Mouse (Mus musculus): ENCODE data around the gene Mybpc2. TPM values are rescaled to one million over a fixed set of nuclear protein-coding genes. Genes with fewer than 3 reads are reported as not detected.

The Mybpc2 gene
- polyA plus RNA-seq, 1 experiment from 2014 or later = 0.05 TPM

DNA sequence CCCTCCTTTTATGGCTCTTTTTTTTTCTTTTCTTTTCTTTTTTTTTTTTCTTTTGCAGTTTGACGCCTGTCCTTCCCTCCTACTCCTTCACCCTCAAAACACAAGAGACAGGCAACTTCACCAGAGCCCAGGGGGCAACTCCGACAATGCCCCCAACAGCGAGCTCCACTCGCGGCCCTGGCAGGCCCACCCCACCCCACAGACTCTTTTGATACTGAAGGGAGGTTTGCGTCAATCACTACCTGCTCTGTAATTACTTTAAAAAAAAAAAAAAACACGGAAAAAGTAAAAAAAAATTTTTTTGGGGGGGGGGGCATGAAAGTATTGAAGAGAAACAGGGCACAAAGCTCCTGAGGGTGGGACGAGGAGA, 61.4 kb downstream of the Mybpc2 start:
- DNase-seq (ENCODE audit: low spot score) = no peak
- no peak overlapping the region for H3K27ac ChIP-seq
- WGBS = 53% methylated on average over 8 of the region's 8 CpGs

DNA sequence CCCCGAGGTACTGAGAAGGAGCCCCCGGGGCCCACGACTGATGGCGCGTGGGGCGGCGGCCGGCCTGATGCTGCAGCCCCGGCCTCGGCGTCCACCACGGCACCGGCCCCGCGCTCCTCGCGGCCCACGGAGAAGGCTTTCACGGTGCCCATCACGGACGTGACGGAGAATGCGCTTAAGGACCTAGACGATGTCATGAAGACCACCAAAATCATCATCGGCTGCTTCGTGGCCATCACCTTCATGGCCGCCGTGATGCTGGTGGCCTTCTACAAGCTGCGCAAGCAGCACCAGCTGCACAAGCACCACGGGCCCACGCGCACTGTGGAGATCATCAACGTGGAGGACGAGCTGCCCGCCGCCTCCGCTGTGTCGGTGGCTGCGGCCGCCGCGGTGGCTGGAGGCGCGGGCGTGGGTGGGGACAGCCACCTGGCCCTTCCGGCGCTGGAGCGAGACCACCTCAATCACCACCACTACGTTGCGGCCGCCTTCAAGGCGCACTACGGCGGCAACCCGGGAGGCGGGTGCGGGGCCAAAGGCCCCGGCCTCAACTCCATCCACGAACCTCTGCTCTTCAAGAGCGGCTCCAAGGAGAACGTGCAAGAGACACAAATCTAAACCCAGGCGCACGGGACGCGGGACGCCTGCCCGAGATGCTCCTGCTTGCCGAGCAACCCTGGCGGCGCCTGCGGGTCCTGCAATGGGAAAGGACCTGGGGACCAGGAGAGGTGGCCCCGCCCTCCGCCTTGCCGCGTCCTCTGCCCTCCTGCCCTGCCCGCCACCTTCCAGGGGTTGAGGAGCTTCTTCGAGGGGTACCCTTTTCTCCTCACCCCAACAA, 62.0 kb downstream of the Mybpc2 start:
- no peak overlapping the region for H3K27ac ChIP-seq
- 27% methylated on average over 74 of the region's 77 CpGs for WGBS
- H3K4me3 ChIP-seq (replicated peaks; ENCODE audit: low read length) = no peak overlapping the region
- no peaks in the 10 kb centered on the region for H3K27me3 ChIP-seq (ENCODE audit: control insufficient read depth, insufficient read depth, low read length)
- no peak for DNase-seq (ENCODE audit: low spot score)
- ATAC-seq (ENCODE audit: low FRiP score) = no peak
- peaks cover 67% of the 10 kb centered on the region for H3K36me3 ChIP-seq (replicated peaks; ENCODE audit: control insufficient read depth, insufficient read depth)
- peaks cover 23% of the 10 kb centered on the region for H3K4me1 ChIP-seq (replicated peaks; ENCODE audit: control insufficient read depth, insufficient read depth, low read length)
- H3K4me2 ChIP-seq (replicated peaks) = no peak overlapping the region
- H3K9me3 ChIP-seq (ENCODE audit: control insufficient read depth, low read length) = no peaks in the 10 kb centered on the region
- H3K9ac ChIP-seq = no peak overlapping the region

More for the DNA sequence above, 61.4 kb downstream of the Mybpc2 start:
- no peak for ATAC-seq (ENCODE audit: low FRiP score)
- no peak overlapping the region for H3K4me3 ChIP-seq (replicated peaks; ENCODE audit: low read length)
- no peak overlapping the region for H3K9ac ChIP-seq
- peaks cover 61% of the 10 kb centered on the region for H3K36me3 ChIP-seq (replicated peaks; ENCODE audit: control insufficient read depth, insufficient read depth)
- no peaks in the 10 kb centered on the region for H3K27me3 ChIP-seq (ENCODE audit: control insufficient read depth, insufficient read depth, low read length)
- no peaks in the 10 kb centered on the region for H3K9me3 ChIP-seq (ENCODE audit: control insufficient read depth, low read length)
- H3K4me1 ChIP-seq (replicated peaks; ENCODE audit: control insufficient read depth, insufficient read depth, low read length) = peaks cover 23% of the 10 kb centered on the region
- H3K4me2 ChIP-seq (replicated peaks) = no peak overlapping the region

DNA sequence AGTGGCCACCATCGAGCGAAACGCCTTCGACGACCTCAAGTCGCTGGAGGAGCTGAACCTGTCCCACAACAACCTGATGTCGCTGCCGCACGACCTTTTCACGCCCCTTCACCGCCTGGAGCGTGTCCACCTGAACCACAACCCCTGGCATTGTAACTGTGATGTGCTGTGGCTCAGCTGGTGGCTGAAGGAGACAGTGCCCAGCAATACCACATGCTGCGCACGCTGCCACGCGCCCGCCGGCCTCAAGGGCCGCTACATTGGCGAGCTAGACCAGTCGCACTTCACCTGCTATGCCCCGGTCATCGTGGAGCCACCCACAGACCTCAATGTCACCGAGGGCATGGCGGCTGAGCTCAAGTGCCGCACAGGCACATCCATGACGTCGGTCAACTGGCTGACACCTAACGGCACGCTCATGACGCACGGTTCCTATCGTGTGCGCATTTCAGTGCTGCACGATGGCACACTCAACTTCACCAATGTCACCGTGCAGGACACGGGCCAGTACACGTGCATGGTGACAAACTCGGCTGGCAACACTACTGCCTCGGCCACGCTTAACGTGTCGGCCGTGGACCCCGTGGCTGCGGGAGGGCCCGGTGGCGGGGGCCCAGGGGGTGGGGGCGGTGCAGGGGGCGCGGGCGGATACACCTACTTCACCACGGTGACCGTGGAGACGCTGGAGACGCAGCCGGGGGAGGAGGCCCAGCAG, 62.8 kb downstream of the Mybpc2 start:
- DNase-seq (ENCODE audit: low spot score) (no peak), ATAC-seq (ENCODE audit: low FRiP score) (no peak)
- 69% methylated on average over 57 of the region's 57 CpGs for WGBS
- Histone ChIP-seq H3K4me1 (replicated peaks; ENCODE audit: control insufficient read depth, insufficient read depth, low read length) (peaks cover 23% of the 10 kb centered on the region), H3K27ac (no peak overlapping the region), H3K4me3 (replicated peaks; ENCODE audit: low read length) (no peak overlapping the region), H3K36me3 (replicated peaks; ENCODE audit: control insufficient read depth, insufficient read depth) (peaks cover 74% of the 10 kb centered on the region), H3K9ac (no peak overlapping the region), H3K9me3 (ENCODE audit: control insufficient read depth, low read length) (no peaks in the 10 kb centered on the region), H3K4me2 (replicated peaks) (no peak overlapping the region), H3K27me3 (ENCODE audit: control insufficient read depth, insufficient read depth, low read length) (no peaks in the 10 kb centered on the region)

DNA sequence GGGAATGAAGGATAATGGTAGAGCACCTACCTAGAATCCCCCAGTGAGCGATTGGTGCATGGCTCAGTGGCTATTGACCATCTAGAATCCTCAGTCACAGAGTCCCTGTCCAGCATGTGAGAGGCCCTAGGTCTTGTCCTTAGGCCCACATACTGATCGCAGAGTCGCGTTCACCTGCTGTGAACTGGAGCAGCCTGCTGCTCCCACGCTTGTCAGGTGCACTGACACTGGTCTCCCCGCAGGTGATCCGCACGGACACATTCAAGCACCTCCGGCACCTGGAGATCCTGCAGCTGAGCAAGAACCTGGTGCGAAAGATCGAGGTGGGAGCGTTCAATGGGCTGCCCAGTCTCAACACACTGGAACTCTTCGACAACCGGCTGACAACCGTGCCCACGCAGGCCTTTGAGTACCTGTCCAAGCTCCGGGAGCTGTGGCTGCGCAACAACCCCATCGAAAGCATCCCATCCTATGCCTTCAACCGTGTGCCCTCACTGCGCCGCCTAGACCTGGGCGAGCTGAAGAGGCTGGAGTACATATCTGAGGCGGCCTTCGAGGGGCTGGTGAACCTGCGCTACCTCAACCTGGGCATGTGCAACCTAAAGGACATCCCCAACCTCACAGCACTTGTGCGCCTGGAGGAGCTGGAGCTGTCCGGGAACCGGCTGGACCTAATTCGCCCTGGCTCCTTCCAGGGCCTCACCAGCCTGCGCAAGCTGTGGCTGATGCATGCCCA, 63.5 kb downstream of the Mybpc2 start:
- Histone ChIP-seq H3K27me3 (ENCODE audit: control insufficient read depth, insufficient read depth, low read length) (no peaks in the 10 kb centered on the region), H3K9ac (no peak overlapping the region), H3K36me3 (replicated peaks; ENCODE audit: control insufficient read depth, insufficient read depth) (peaks cover 78% of the 10 kb centered on the region), H3K4me2 (replicated peaks) (no peak overlapping the region), H3K9me3 (ENCODE audit: control insufficient read depth, low read length) (no peaks in the 10 kb centered on the region), H3K4me1 (replicated peaks; ENCODE audit: control insufficient read depth, insufficient read depth, low read length) (peaks cover 23% of the 10 kb centered on the region), H3K27ac (no peak overlapping the region), H3K4me3 (replicated peaks; ENCODE audit: low read length) (no peak overlapping the region)
- DNase-seq (ENCODE audit: low spot score) (no peak), ATAC-seq (ENCODE audit: low FRiP score) (no peak)
- 84% methylated on average over 31 of the region's 31 CpGs for WGBS

DNA sequence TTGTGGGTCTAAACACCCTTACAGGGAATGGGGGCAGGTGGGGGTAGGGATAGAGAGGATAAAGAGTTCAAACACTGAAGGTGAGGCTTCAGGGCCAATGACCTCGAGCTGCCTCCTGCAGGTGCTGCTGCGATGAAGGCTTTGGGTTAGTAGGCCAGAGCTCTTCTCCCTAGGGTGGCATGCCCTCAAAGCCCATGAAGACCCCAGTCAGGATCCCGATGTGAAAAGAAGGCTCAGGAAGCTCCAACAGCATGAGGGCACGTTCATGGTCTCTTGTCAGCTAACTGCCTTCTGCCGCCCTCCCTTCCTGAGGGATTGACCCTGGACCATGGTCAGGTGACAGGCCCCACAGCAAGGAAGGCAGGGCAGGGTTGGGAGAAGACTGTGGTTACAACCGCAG, 64.4 kb downstream of the Mybpc2 start:
- Histone ChIP-seq H3K27me3 (ENCODE audit: control insufficient read depth, insufficient read depth, low read length) (no peaks in the 10 kb centered on the region), H3K4me1 (replicated peaks; ENCODE audit: control insufficient read depth, insufficient read depth, low read length) (peaks cover 19% of the 10 kb centered on the region), H3K4me2 (replicated peaks) (no peak overlapping the region), H3K9ac (no peak overlapping the region), H3K9me3 (ENCODE audit: control insufficient read depth, low read length) (no peaks in the 10 kb centered on the region), H3K36me3 (replicated peaks; ENCODE audit: control insufficient read depth, insufficient read depth) (peaks cover 86% of the 10 kb centered on the region), H3K4me3 (replicated peaks; ENCODE audit: low read length) (no peak overlapping the region), H3K27ac (no peak overlapping the region)
- ATAC-seq (ENCODE audit: low FRiP score) (no peak), DNase-seq (ENCODE audit: low spot score) (no peak)
- 76% methylated on average over 6 of the region's 6 CpGs for WGBS

DNA sequence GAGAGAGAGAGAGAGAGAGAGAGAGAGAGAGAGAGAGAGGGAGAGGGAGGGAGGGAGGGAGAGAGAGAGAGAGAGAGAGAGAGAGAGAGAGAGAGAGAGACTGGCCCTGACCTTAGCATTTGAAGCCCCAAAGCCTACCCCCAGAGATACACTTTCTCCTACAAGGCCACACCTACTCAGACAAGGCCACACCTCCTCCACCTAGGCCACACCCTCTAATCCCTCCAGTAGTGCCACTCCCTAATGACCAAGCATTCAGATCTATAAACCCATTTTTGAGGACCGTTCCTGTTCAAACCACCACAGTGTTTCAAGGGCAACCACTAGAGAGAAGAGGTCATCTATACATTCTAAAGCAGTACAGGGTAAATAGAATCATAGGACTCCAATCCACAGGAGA, 68.2 kb downstream of the Mybpc2 start:
- Histone ChIP-seq H3K4me3 (replicated peaks; ENCODE audit: low read length) (no peak overlapping the region), H3K9ac (no peak overlapping the region), H3K4me2 (replicated peaks) (no peak overlapping the region), H3K9me3 (ENCODE audit: control insufficient read depth, low read length) (no peaks in the 10 kb centered on the region), H3K4me1 (replicated peaks; ENCODE audit: control insufficient read depth, insufficient read depth, low read length) (peaks cover 18% of the 10 kb centered on the region), H3K27me3 (ENCODE audit: control insufficient read depth, insufficient read depth, low read length) (no peaks in the 10 kb centered on the region), H3K27ac (no peak overlapping the region), H3K36me3 (replicated peaks; ENCODE audit: control insufficient read depth, insufficient read depth) (peaks cover 81% of the 10 kb centered on the region)
- DNase-seq (ENCODE audit: low spot score) (no peak), ATAC-seq (ENCODE audit: low FRiP score) (no peak)
- 85% methylated on average over 1 of the region's 1 CpGs for WGBS

DNA sequence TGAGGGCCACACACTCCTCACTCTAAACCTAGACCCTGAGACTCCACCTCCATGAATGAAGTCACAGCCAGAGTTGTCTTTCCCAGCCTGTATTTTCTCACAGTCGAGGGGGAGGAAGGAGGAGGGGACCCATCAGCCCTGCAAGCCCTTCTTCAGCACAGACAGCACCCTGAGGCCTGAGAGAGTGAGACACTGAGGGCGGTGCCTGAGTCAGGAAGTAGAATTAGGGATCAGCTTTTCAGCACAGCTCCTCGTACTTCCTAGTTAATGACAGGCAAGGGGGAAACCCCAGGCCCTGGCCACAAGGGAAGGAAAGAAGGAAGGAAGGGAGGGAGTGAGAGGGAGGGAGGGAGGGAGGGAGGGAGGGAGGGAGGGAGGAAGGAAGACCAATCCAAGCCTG, 71.2 kb downstream of the Mybpc2 start:
- H3K9ac ChIP-seq = no peak overlapping the region
- no peaks in the 10 kb centered on the region for H3K27me3 ChIP-seq (ENCODE audit: control insufficient read depth, insufficient read depth, low read length)
- H3K27ac ChIP-seq = no peak overlapping the region
- H3K4me2 ChIP-seq (replicated peaks) = no peak overlapping the region
- DNase-seq (ENCODE audit: low spot score) = no peak
- H3K4me1 ChIP-seq (replicated peaks; ENCODE audit: control insufficient read depth, insufficient read depth, low read length) = peaks cover 24% of the 10 kb centered on the region
- H3K4me3 ChIP-seq (replicated peaks; ENCODE audit: low read length) = no peak overlapping the region
- 22% methylated on average over 3 of the region's 3 CpGs for WGBS
- no peaks in the 10 kb centered on the region for H3K9me3 ChIP-seq (ENCODE audit: control insufficient read depth, low read length)
- no peak; the same call in 1 of the 2 replicates for ATAC-seq (ENCODE audit: low FRiP score)
- H3K36me3 ChIP-seq (replicated peaks; ENCODE audit: control insufficient read depth, insufficient read depth) = peaks cover 78% of the 10 kb centered on the region

Measured in hindbrain, embryonic 14.5 days (tissue).